Mouse (Mus musculus): ENCODE measurements around the gene Fam83g.

GRCm38 (mm10) chr11:61719387-61719786 lies 35.5 kb downstream of the Fam83g start:
- TF ChIP-seq CTCF (IDR thresholded peaks at IDR 0.05; ENCODE audit: low read depth, low read length) (no peak), POLR2A (IDR thresholded peaks at IDR 0.05; ENCODE audit: extremely low read depth, insufficient read depth, low read length) (no peak)
